Mouse (Mus musculus): ENCODE results near the gene Nt5e.

GRCm38 (mm10) chr9:88409978-88410377, 83.0 kb downstream of the Nt5e start:
- no peak for TF ChIP-seq GATA1 (IDR thresholded peaks at IDR 0.05; ENCODE audit: low read length)
- TF ChIP-seq TAL1 (IDR thresholded peaks at IDR 0.05; ENCODE audit: low read length): no peak
